Mouse (Mus musculus): Measurements from ENCODE around the gene Ascl5. TPM values are rescaled to one million over a fixed set of nuclear protein-coding genes. Genes with fewer than 3 reads are reported as not detected.

Gene Ascl5
- total RNA-seq, 2 experiments from 2014 or later = 0.87 to 1.9 TPM

Other genes with a start within 250 kb of the Ascl5 start
- gene Lad1, start 232.2 kb upstream of the Ascl5 start, total RNA-seq (2021) = 1 to 10 TPM; 1.1 TPM
- 1 to 10 TPM; 3.9 to 6.3 TPM for gene Tnnt2, start 214.4 kb upstream of the Ascl5 start, total RNA-seq (2021)
- under 1 TPM; 0.21 to 0.50 TPM for gene Pkp1, start 131.6 kb upstream of the Ascl5 start, total RNA-seq (2021)
- gene Igfn1, start 44.5 kb upstream of the Ascl5 start, total RNA-seq (2021) = 10 to 100 TPM in 1 of 2 experiments, 1 to 10 TPM in 1; 9.2 to 11.4 TPM
- 10 to 100 TPM; 63.3 to 65.0 TPM for gene Tmem9, start 42.7 kb upstream of the Ascl5 start, total RNA-seq (2021)
- 1 to 10 TPM; 2.3 to 2.6 TPM for gene Cacna1s, start 1.9 kb downstream of the Ascl5 start, total RNA-seq (2021)
- 10 to 100 TPM; 68.4 to 73.0 TPM for gene Kif21b, start 80.6 kb downstream of the Ascl5 start, total RNA-seq (2021)
- gene Mroh3, start 162.0 kb downstream of the Ascl5 start, total RNA-seq (2021) = 1 to 10 TPM; 2.0 to 2.1 TPM
- 1 to 10 TPM; 2.9 to 3.1 TPM for gene Inava, start 183.5 kb downstream of the Ascl5 start, total RNA-seq (2021)
- gene Gpr25, start 210.1 kb downstream of the Ascl5 start, total RNA-seq (2021) = 1 to 10 TPM; 5.4 to 7.3 TPM